Mouse (Mus musculus): Measurements from ENCODE around the gene 4921507P07Rik.

DNA sequence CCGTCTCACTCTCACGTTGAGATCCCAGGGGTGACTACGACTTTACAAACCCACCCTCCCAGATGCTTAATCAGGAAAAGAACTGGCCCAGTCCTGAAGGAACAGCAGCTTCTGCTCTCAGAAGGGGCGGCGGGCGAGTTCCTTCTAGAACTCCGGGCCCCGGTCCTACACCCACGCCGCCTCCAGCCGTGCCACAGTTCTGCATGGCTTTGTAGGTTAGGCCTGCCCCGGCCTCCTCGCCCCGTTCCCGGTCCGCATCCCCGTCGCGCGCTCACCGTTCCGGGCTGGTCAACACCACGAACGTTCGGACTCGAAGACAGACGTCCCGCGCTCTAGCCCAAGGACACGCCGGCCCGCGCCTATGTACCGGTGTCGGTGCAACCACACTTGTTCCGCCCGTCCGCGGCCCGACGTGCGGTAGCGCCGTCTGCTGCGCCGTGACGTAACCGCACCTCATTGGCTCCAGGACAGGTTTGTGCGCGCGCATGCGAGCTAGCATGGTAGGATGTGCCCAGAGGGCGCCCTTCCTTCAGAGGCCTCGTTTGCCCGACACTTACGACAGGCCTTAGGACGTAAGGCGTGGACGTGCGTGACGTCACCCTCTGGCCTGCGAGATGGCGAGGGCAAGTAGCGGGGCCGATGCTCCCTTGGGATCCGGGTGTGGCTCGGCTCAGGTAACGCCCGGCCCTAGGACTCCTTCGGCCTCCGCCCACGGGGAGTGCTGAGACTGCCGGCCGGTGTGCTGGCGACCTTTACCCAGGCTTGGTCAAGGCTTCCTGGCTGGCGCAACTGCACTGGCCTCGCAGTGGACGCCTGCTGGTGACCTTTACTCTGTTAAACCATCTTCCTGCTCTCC is 30.1 kb downstream of the 4921507P07Rik start, which contains the start of gene Cycs:
- TF ChIP-seq CTCF (IDR thresholded peaks at IDR 0.05; ENCODE audit: insufficient read depth, low read length) (peak; percentile 38), POLR2A (IDR thresholded peaks at IDR 0.05; ENCODE audit: borderline replicate concordance, extremely low read depth, low read depth, low read length) (peak; percentile 98)

All from lung, adult 2 months (tissue).